Mouse (Mus musculus) CH12.LX (cell line): ENCODE data around the gene Pou2f3. TPM values are rescaled to one million over a fixed set of nuclear protein-coding genes. Genes with fewer than 3 reads are reported as not detected.

Experiments
- DNase-seq: peaks from one replicate; pipeline ENCODE4 v3.0.0-alpha.2; 2013; ENCODE audit errors: extremely low read depth
- H3K27ac ChIP-seq: 2 replicates; pipeline ENCODE4 v1.5.1; 2012; ENCODE audit warnings: low read depth, mild to moderate bottlenecking, control low read depth, moderate library complexity; ENCODE audit not compliant: insufficient read depth
- H3K27me3 ChIP-seq: replicated peaks from 2 replicates; pipeline ENCODE3; 2012; ENCODE audit warnings: inconsistent platforms
- H3K36me3 ChIP-seq, 2 experiments: replicated peaks in 1 of 2; 2 replicates each; pipeline versions ENCODE3 to v1.6.1; 2012; ENCODE audit warnings: inconsistent platforms in 1 of 2, low read length in 1 of 2, mild to moderate bottlenecking in 1 of 2, mixed read lengths in 1 of 2, moderate library complexity in 1 of 2; ENCODE audit not compliant: control insufficient read depth in 1 of 2, insufficient read depth in 1 of 2
- H3K4me1 ChIP-seq, 2 experiments: 2 replicates each; pipeline ENCODE4 v1.6.1; 2012; ENCODE audit warnings: inconsistent platforms in 1 of 2, moderate library complexity in 1 of 2; ENCODE audit not compliant: insufficient read depth in 2 of 2, control insufficient read depth in 1 of 2
- H3K4me2 ChIP-seq: 2 replicates; pipeline ENCODE4 v1.6.1; 2012; ENCODE audit warnings: low read depth, mild to moderate bottlenecking, control low read depth; ENCODE audit not compliant: poor library complexity, insufficient read depth, severe bottlenecking
- H3K4me3 ChIP-seq, 3 experiments: fragments of 150-350 bp in 1 of 3; sonication (generic) in 1 of 3; replicated peaks in 1 of 3; 2 replicates each; pipeline versions ENCODE3 to v1.5.1; 2011 to 2012; ENCODE audit warnings: low read depth in 2 of 3, low read length in 2 of 3, mild to moderate bottlenecking in 2 of 3, moderate library complexity in 2 of 3, control low read depth in 1 of 3, improper control_type of control experiment in 1 of 3, inconsistent platforms in 1 of 3, mixed read lengths in 1 of 3; ENCODE audit not compliant: poor library complexity in 1 of 3
- H3K79me2 ChIP-seq: replicated peaks from 2 replicates; pipeline ENCODE4 v1.6.1; 2012; ENCODE audit warnings: mild to moderate bottlenecking, moderate library complexity; ENCODE audit not compliant: control insufficient read depth, poor library complexity, insufficient read depth, severe bottlenecking; ENCODE audit errors: extremely low read depth
- H3K9ac ChIP-seq: 2 replicates; pipeline ENCODE4 v1.6.1; 2012; ENCODE audit warnings: low read depth, mild to moderate bottlenecking, control low read depth, moderate library complexity; ENCODE audit not compliant: insufficient read depth
- H3K9me3 ChIP-seq: replicated peaks from 2 replicates; pipeline ENCODE3; 2012; ENCODE audit warnings: low read length, inconsistent platforms, mixed read lengths
- CHD1 ChIP-seq: IDR thresholded peaks from 2 replicates; pipeline ENCODE4 v1.6.1; 2012; ENCODE audit warnings: low read depth, low read length, improper control_type of control experiment, inconsistent platforms
- CHD2 ChIP-seq: IDR thresholded peaks from 2 replicates; pipeline ENCODE4 v1.6.1; 2011; ENCODE audit warnings: low read length, improper control_type of control experiment
- ELF1 ChIP-seq: IDR thresholded peaks from 2 replicates; pipeline ENCODE4 v1.6.1; 2014; ENCODE audit warnings: low read depth, mild to moderate bottlenecking, inconsistent platforms, low read length, improper control_type of control experiment
- EP300 ChIP-seq: IDR thresholded peaks from 2 replicates; pipeline ENCODE4 v1.6.1; 2011; ENCODE audit warnings: low read length, improper control_type of control experiment
- ETS1 ChIP-seq: conservative IDR thresholded peaks from 2 replicates; pipeline ENCODE4 v1.6.1; 2012; ENCODE audit warnings: low read depth, mild to moderate bottlenecking, inconsistent platforms, low read length, improper control_type of control experiment, moderate library complexity
- HCFC1 ChIP-seq: IDR thresholded peaks from 2 replicates; pipeline ENCODE4 v1.6.1; 2012; ENCODE audit warnings: low read depth, mild to moderate bottlenecking, inconsistent platforms, low read length, improper control_type of control experiment
- IRF4 ChIP-seq: IDR thresholded peaks from 2 replicates; pipeline ENCODE4 v1.6.1; 2014; ENCODE audit warnings: low read depth, mild to moderate bottlenecking, inconsistent platforms, low read length, improper control_type of control experiment
- JUN ChIP-seq: IDR thresholded peaks from 2 replicates; pipeline ENCODE4 v1.6.1; 2011; ENCODE audit warnings: low read depth, mild to moderate bottlenecking, low read length, improper control_type of control experiment, moderate library complexity; ENCODE audit not compliant: insufficient read depth
- JUND ChIP-seq: conservative IDR thresholded peaks from 2 replicates; pipeline ENCODE4 v1.6.1; 2011; ENCODE audit warnings: low read depth, low read length, improper control_type of control experiment
- KAT2A ChIP-seq: IDR thresholded peaks from 2 replicates; pipeline ENCODE4 v1.6.1; 2012; ENCODE audit warnings: low read length, improper control_type of control experiment, inconsistent platforms; ENCODE audit not compliant: insufficient replicate concordance
- MAZ ChIP-seq: IDR thresholded peaks from 2 replicates; pipeline ENCODE4 v1.6.1; 2012; ENCODE audit warnings: low read depth, mild to moderate bottlenecking, inconsistent platforms, low read length, improper control_type of control experiment, moderate library complexity
- MXI1 ChIP-seq: IDR thresholded peaks from 2 replicates; pipeline ENCODE4 v1.6.1; 2011; ENCODE audit warnings: mild to moderate bottlenecking, low read depth, low read length, improper control_type of control experiment
- MYC ChIP-seq: IDR thresholded peaks from 2 replicates; pipeline ENCODE4 v1.6.1; 2011; ENCODE audit warnings: low read depth, mild to moderate bottlenecking, improper control_type of control experiment, low read length
- NRF1 ChIP-seq: IDR thresholded peaks from 2 replicates; pipeline ENCODE4 v1.6.1; 2014; ENCODE audit warnings: low read depth, mild to moderate bottlenecking, inconsistent platforms, low read length, improper control_type of control experiment, moderate library complexity
- PAX5 ChIP-seq: IDR thresholded peaks from 2 replicates; pipeline ENCODE4 v1.6.1; 2012; ENCODE audit warnings: low read length, inconsistent platforms, mixed read lengths
- POLR2A ChIP-seq: IDR thresholded peaks from 2 replicates; pipeline ENCODE4 v1.6.1; 2011; ENCODE audit warnings: low read depth, mild to moderate bottlenecking, improper control_type of control experiment, low read length
- POLR2AphosphoS2 ChIP-seq: IDR thresholded peaks from 2 replicates; pipeline ENCODE4 v1.6.1; 2011; ENCODE audit warnings: low read depth, low read length, improper control_type of control experiment
- SIN3A ChIP-seq: IDR thresholded peaks from 2 replicates; pipeline ENCODE4 v1.6.1; 2012; ENCODE audit warnings: low read length, improper control_type of control experiment, inconsistent platforms
- SMC3 ChIP-seq: IDR thresholded peaks from 2 replicates; pipeline ENCODE4 v1.6.1; 2011; ENCODE audit warnings: low read depth, low read length, improper control_type of control experiment
- TBP ChIP-seq: conservative IDR thresholded peaks from 2 replicates; pipeline ENCODE4 v1.6.1; 2011; ENCODE audit warnings: low read depth, low read length, improper control_type of control experiment
- TCF12 ChIP-seq: IDR thresholded peaks from 2 replicates; pipeline ENCODE4 v1.6.1; 2014; ENCODE audit warnings: low read depth, mild to moderate bottlenecking, inconsistent platforms, low read length, improper control_type of control experiment
- USF1 ChIP-seq: IDR thresholded peaks from 2 replicates; pipeline ENCODE4 v1.6.1; 2014; ENCODE audit warnings: low read depth, mild to moderate bottlenecking, inconsistent platforms, low read length, improper control_type of control experiment
- USF2 ChIP-seq: conservative IDR thresholded peaks from 2 replicates; pipeline ENCODE4 v1.6.1; 2011; ENCODE audit warnings: low read depth, low read length, improper control_type of control experiment
- ZC3H11A ChIP-seq: IDR thresholded peaks from 2 replicates; pipeline ENCODE4 v1.6.1; 2012; ENCODE audit warnings: low read depth, mild to moderate bottlenecking, inconsistent platforms, low read length, improper control_type of control experiment
- ZMIZ1 ChIP-seq: IDR thresholded peaks from 2 replicates; pipeline ENCODE4 v1.6.1; 2012; ENCODE audit warnings: low read depth, mild to moderate bottlenecking, inconsistent platforms, low read length, improper control_type of control experiment
- dilution Hi-C: fragments of 300-500 bp; cut with MboI; formaldehyde crosslinking; loops from 2 replicates; pipeline ENCODE4 v1.14.3; 2020; ENCODE audit warnings: low sequenced_read_pairs; ENCODE audit not compliant: extremely low pct_unique_long_range_greater_than_20kb, extremely low pct_ligation_motif_present
- in situ Hi-C: fragments of 300-500 bp; cut with MboI; formaldehyde crosslinking; loops from 3 replicates; pipeline ENCODE4 v1.14.3; 2019; ENCODE audit warnings: low sequenced_read_pairs, low pct_ligation_motif_present, low pct_unique_long_range_greater_than_20kb, mixed read lengths
- polyA plus RNA-seq: library from polyadenylated mRNA; unstranded; fragments of >175 nt; gene quantifications from 2 replicates; pipeline ENCODE4 v1.2.1, GENCODE M21; 2012; ENCODE audit warnings: low read depth; ENCODE audit not compliant: insufficient read length
- total RNA-seq, 2 experiments: library from RNA; depleted of rRNA; stranded (reverse); fragments of 300-350 nt in 1 of 2; fragments of >200 nt in 1 of 2; gene quantifications; 2 replicates each; pipeline ENCODE4 v1.2.3; 2012 to 2014

Gene Pou2f3
- total and polyA plus RNA-seq, 3 experiments, result 0.21 to 0.49 TPM; not detected in 1

GRCm38 (mm10) chr9:43085686-43086285, 124.4 kb downstream of the Pou2f3 start:
- Histone ChIP-seq H3K9me3 (no peaks in the 10 kb centered on the region), H3K79me2 (peaks cover 7% of the 10 kb centered on the region), H3K4me1 (peaks cover 0 to 27% of the 10 kb centered on the region in 2 experiments; a peak in 2 of 4 replicates), H3K27me3 (no peaks in the 10 kb centered on the region)
- DNase-seq, result no peak
- TF ChIP-seq SMC3, result no peak
- no peak for TF ChIP-seq PAX5
- TF ChIP-seq MAZ, result no peak
- no peak for TF ChIP-seq ELF1
- no peak for TF ChIP-seq TBP
- no peak for TF ChIP-seq NRF1
- no peak for TF ChIP-seq MXI1
- TF ChIP-seq, all 38 proteins: peak for 0
- in situ Hi-C loops, result no loop called here
- dilution Hi-C loops, result no loop called here
- H3K4me3 ChIP-seq, result no peak overlapping the region
- no peak overlapping the region for H3K4me2 ChIP-seq
- peaks cover 0 to 9% of the 10 kb centered on the region in 2 experiments for H3K36me3 ChIP-seq
- H3K27ac ChIP-seq, result no peak overlapping the region
- H3K9ac ChIP-seq, result no peak overlapping the region

- Histone ChIP-seq H3K9me3 (no peaks in the 10 kb centered on the region), H3K4me2 (no peak overlapping the region), H3K79me2 (peaks cover 7% of the 10 kb centered on the region), H3K4me1 (peaks cover 0 to 18% of the 10 kb centered on the region in 2 experiments; a peak in 2 of 4 replicates), H3K4me3 (no peak overlapping the region), H3K27ac (no peak overlapping the region), H3K36me3 (peaks cover 0 to 9% of the 10 kb centered on the region in 2 experiments), H3K9ac (no peak overlapping the region), H3K27me3 (no peaks in the 10 kb centered on the region)
- TF ChIP-seq IRF4 (no peak), ZC3H11A (no peak), TCF12 (no peak), EP300 (no peak), MXI1 (no peak), MYC (no peak), SIN3A (no peak), ETS1 (no peak), KAT2A (no peak), POLR2A (no peak), ZMIZ1 (no peak), TBP (no peak), POLR2AphosphoS2 (no peak), JUND (no peak), CHD1 (no peak), USF2 (no peak), HCFC1 (no peak), CHD2 (no peak), JUN (no peak), USF1 (no peak)
- no peak for DNase-seq
- in situ Hi-C loops, result no loop called here
- dilution Hi-C loops, result no loop called here
Observed at GRCm38 (mm10) chr9:43084496-43085362, 125.4 kb downstream of the Pou2f3 start.
